Mouse (Mus musculus) hindbrain, embryonic 16.5 days (tissue): ENCODE data around the gene Tprkb. TPM values are rescaled to one million over a fixed set of nuclear protein-coding genes. Genes with fewer than 3 reads are reported as not detected.
"Not testable (repeated sequence)": the region's sequence is repeated elsewhere in the genome, so short reads cannot be mapped to it uniquely, and the experiment has no call there.

Experiments used
- ATAC-seq: fragments of 200-750 bp; cut with Nextera tagmentation; 2 replicates; pipeline ENCODE4 v1.8.0; 2017; ENCODE audit warnings: moderate TSS enrichment, moderate library complexity
- H3K27ac ChIP-seq: fragments of 300-500 bp; sonication (generic); 2 replicates; pipeline ENCODE4 v1.5.1; 2014; ENCODE audit warnings: low read depth, mild to moderate bottlenecking, control low read depth, low read length, moderate library complexity
- H3K27me3 ChIP-seq: fragments of 300-500 bp; sonication (generic); replicated peaks from 2 replicates; pipeline ENCODE4 v1.6.1; 2014; ENCODE audit warnings: low read length; ENCODE audit not compliant: control insufficient read depth, insufficient read depth
- H3K36me3 ChIP-seq: fragments of 300-500 bp; sonication (generic); 2 replicates; pipeline ENCODE4 v1.6.1; 2014; ENCODE audit warnings: mild to moderate bottlenecking, low read length, moderate library complexity, mixed read lengths; ENCODE audit not compliant: control insufficient read depth, insufficient read depth
- H3K4me1 ChIP-seq: fragments of 300-500 bp; sonication (generic); 2 replicates; pipeline ENCODE4 v1.6.1; 2014; ENCODE audit warnings: low read depth, low read length; ENCODE audit not compliant: control insufficient read depth, insufficient read depth
- H3K4me2 ChIP-seq: fragments of 300-500 bp; sonication (generic); 2 replicates; pipeline ENCODE4 v1.6.1; 2014; ENCODE audit warnings: mild to moderate bottlenecking, low read length, control low read depth, moderate library complexity
- H3K4me3 ChIP-seq: fragments of 300-500 bp; sonication (generic); 2 replicates; pipeline ENCODE4 v1.5.1; 2014; ENCODE audit warnings: mild to moderate bottlenecking, low read length, control low read depth, moderate library complexity
- H3K9ac ChIP-seq: fragments of 300-500 bp; sonication (generic); 2 replicates; pipeline ENCODE4 v1.6.1; 2014; ENCODE audit warnings: low read depth, mild to moderate bottlenecking, control low read depth, low read length, moderate library complexity
- H3K9me3 ChIP-seq: fragments of 300-500 bp; sonication (generic); 2 replicates; pipeline ENCODE4 v1.6.1; 2014; ENCODE audit warnings: mild to moderate bottlenecking, low read length, moderate library complexity; ENCODE audit not compliant: control insufficient read depth
- WGBS: fragments of 180-500 bp; shearing (Covaris S2); extraction: QIAGEN DNeasy Blood & Tissue Kit; methylation state at CpG from one replicate; pipeline ENCODE4 v1.1.7; 2014; 5-methylcytosine and 5-hydroxymethylcytosine counted together
- polyA plus RNA-seq: library from polyadenylated mRNA; unstranded; fragments of >200 nt; fragmentation: Nextera tagmentation; extraction: Ambion mirVana; gene quantifications from 2 replicates; pipeline ENCODE4 v1.2.1, GENCODE M21; 2015

The Tprkb gene
- polyA plus RNA-seq, 1 experiment from 2014 or later, result 49.3 TPM

- Histone ChIP-seq H3K4me1 (peaks cover 2% of the 10 kb centered on the region), H3K4me3 (no peak overlapping the region), H3K9me3 (no peaks in the 10 kb centered on the region), H3K36me3 (no peaks in the 10 kb centered on the region), H3K9ac (no peak overlapping the region), H3K4me2 (no peak overlapping the region), H3K27me3 (no peaks in the 10 kb centered on the region), H3K27ac (no peak overlapping the region)
- no peak for ATAC-seq
- 100% methylated on average over 1 of the region's 1 CpGs for WGBS
Observed at GRCm38 (mm10) chr6:85909704-85910103, 2.0 kb upstream of the Tprkb start.

DNA sequence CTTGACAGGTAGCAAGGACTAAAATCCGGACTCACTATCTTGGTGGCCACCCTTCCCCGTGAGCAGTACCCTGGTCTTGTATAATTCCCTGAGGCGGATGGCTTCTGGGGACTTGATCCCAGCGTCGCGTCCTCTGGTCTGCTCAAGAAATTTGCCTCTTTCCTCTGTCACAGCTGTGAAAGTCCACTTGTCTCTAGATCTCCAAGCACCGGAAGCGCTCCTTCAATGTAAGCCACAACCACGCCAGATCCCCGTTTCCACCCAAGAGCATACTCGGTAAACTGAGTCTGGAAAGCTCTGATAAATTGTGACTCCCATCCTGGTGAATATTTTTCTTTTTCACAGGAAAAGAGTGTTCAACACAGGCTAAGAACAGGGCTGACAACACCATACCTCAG, 3.5 kb downstream of the Tprkb start:
- H3K36me3 ChIP-seq, result no peaks in the 10 kb centered on the region
- peak overlapping the region; percentile 89 for H3K27ac ChIP-seq
- 0 out of 2 replicates have a peak, but pooled peaks have one; percentile 9 for ATAC-seq
- H3K4me3 ChIP-seq, result peak overlapping the region; percentile 72
- H3K4me1 ChIP-seq, result peaks cover 12% of the 10 kb centered on the region
- WGBS, result 4% methylated on average over 11 of the region's 11 CpGs
- H3K27me3 ChIP-seq, result no peaks in the 10 kb centered on the region
- no peaks in the 10 kb centered on the region; the same call in 1 of the 2 replicates for H3K9me3 ChIP-seq
- H3K4me2 ChIP-seq, result peak overlapping the region; percentile 93
- peak overlapping the region; percentile 79 for H3K9ac ChIP-seq

DNA sequence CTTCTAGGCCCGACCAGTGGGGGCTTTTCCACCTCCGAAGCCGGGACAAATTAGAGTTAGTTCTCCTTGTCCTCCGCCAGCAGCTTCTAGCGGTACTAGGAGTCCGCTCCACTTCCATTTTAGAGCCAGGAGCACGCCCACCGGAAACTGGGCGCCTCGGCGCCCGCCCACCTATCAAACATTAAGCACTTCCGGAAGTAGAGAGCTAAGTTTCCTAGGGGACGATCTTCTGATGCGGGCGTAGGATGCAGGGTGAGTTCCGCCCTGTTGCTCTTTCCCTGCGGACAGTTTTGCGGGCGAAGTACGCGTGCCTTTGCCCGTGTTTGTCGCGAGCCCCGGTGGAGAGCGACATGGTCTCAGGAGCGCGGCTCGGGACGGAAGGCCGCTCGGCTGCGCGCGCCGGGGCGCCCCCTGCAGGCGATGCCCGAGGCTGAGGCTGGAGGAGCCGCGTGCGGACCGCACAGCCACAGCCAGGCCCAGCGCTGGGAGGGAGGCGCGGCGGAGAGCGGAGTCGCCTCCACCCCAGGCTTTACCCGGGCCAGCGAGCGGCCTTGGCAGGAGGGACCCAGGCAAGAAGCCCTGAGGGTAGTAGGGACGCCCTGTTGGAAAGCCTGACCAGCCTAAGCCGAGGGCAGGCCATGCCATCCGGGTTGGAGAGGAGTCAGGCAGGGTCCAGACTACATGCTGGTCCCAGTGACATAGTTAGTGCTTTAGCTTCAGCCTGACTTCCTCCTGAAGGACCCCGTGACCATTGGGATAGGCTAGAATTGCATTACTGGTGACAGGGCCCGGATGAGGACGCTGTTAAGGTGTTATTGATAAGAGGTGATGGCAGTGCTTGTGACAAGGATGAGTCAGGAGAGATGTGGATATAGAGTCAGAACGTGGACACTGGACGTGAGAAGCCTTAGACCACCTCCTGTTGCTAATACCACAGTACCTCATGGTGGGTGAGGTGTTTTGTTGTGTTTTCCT, 4.2 kb downstream of the Tprkb start, which contains the start of gene Nat8f1:
Nat8f1 (minus strand) TSS at position 149 of the 975 bp plus-strand sequence.
- H3K4me2 ChIP-seq, result peak within 1 kb of the TSS; percentile 93
- H3K27me3 ChIP-seq, H3K36me3 ChIP-seq, H3K9me3 ChIP-seq: not testable (repeated sequence)
- H3K9ac ChIP-seq, result peak within 1 kb of the TSS; percentile 79
- under 1% methylated on average over 56 of the region's 61 CpGs for WGBS
- peak; percentile 97 for ATAC-seq
- H3K27ac ChIP-seq, result peak within 1 kb of the TSS; percentile 89
- peaks cover 12% of the 10 kb centered on the region for H3K4me1 ChIP-seq
- peak within 1 kb of the TSS; percentile 72 for H3K4me3 ChIP-seq

- Histone ChIP-seq H3K9ac (peak overlapping the region; percentile 79), H3K4me3 (peak overlapping the region; percentile 72), H3K36me3 (peaks cover under 1% of the 10 kb centered on the region; the same call in 1 of the 2 replicates), H3K27me3 (no peaks in the 10 kb centered on the region), H3K4me2 (peak overlapping the region; percentile 93), H3K4me1 (peaks cover 12% of the 10 kb centered on the region), H3K9me3 (no peaks in the 10 kb centered on the region; the same call in 1 of the 2 replicates), H3K27ac (peak overlapping the region; percentile 89)
- WGBS, result 81% methylated on average over 6 of the region's 6 CpGs
- ATAC-seq, result no peak
Observed at GRCm38 (mm10) chr6:85916596-85916995, 4.9 kb downstream of the Tprkb start.

DNA sequence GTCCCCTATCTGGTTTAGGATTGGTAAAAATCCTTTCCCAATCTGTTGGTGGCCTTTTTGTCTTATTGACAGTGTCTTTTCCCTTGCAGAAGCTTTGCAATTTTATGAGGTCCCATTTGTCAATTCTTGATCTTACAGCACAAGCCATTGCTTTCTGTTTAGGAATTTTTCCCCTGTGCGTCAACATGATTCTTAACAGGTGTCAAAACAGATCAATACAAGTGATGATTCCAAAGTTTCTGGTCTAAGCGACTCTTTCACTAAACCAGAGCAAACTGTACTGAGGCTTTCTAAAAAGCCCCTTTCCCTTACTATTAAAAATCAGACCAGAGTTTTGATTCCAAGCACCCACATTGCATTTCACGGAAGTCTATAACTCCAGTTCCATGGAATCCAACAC, 6.7 kb downstream of the Tprkb start:
- H3K27ac ChIP-seq, H3K4me2 ChIP-seq, ATAC-seq, H3K4me3 ChIP-seq, H3K27me3 ChIP-seq, H3K36me3 ChIP-seq, H3K9ac ChIP-seq, H3K9me3 ChIP-seq: not testable (repeated sequence)
- peaks cover 12% of the 10 kb centered on the region for H3K4me1 ChIP-seq
- 95% methylated on average over 3 of the region's 3 CpGs for WGBS

- WGBS, result 96% methylated on average over 4 of the region's 4 CpGs
- no peak overlapping the region for H3K9ac ChIP-seq
- ATAC-seq, result no peak
- no peaks in the 10 kb centered on the region for H3K27me3 ChIP-seq
- H3K27ac ChIP-seq, result no peak overlapping the region
- no peaks in the 10 kb centered on the region; the same call in 1 of the 2 replicates for H3K9me3 ChIP-seq
- no peak overlapping the region for H3K4me2 ChIP-seq
- H3K4me3 ChIP-seq, result no peak overlapping the region
- H3K4me1 ChIP-seq, result peaks cover 12% of the 10 kb centered on the region
- H3K36me3 ChIP-seq, result peaks cover 10% of the 10 kb centered on the region
Observed at GRCm38 (mm10) chr6:85919401-85919800, 7.7 kb downstream of the Tprkb start.

DNA sequence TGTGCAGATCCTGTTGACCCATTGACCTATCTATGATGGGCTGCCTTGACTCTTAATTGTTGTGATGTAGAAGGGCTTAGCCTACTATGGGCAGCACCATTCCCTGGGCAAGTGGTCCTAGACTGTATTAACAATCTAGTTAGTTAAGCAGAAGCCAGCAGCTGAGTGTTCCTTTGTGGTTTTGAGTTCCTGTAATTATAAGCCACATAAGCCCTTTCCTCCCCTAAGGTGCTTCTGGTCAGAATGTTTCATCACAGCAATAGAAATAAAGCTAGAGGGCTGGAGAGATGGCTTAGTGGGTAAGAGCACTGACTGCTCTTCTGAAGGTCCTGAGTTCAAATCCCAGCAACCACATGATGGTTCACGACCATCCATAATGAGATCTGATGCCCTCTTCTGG, 12.0 kb downstream of the Tprkb start:
- no peak overlapping the region for H3K27ac ChIP-seq
- H3K36me3 ChIP-seq, result peaks cover 36% of the 10 kb centered on the region

DNA sequence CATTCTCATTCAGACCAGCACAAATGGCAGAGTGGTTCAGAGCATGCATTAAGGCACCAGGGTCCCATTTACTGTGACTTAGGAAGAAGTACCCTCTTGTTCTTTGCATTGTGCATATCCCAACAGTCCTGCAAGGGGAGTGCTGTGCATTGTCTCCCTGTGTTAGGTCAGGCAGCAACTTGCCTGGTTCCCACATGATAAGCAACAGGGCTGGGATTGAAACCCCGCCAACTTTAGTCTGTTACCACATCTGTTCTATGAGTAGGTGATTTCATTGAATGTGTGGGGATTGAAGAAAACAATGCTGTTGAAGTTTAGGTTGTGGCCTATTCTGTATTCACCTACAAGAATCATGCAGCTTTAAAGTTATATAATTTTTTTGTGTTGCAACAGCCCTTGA, 15.0 kb downstream of the Tprkb start:
- Histone ChIP-seq H3K9me3 (no peaks in the 10 kb centered on the region), H3K4me1 (no peaks in the 10 kb centered on the region), H3K27ac (no peak overlapping the region), H3K36me3 (peaks cover 44% of the 10 kb centered on the region), H3K4me3 (no peak overlapping the region), H3K4me2 (no peak overlapping the region), H3K9ac (no peak overlapping the region), H3K27me3 (no peaks in the 10 kb centered on the region)
- WGBS, result 93% methylated on average over 1 of the region's 1 CpGs
- no peak for ATAC-seq

More for the DNA sequence above, 12.0 kb downstream of the Tprkb start:
- Histone ChIP-seq H3K4me1 (no peaks in the 10 kb centered on the region), H3K27me3 (no peaks in the 10 kb centered on the region), H3K4me2 (no peak overlapping the region), H3K4me3 (no peak overlapping the region), H3K9ac (no peak overlapping the region), H3K9me3 (no peaks in the 10 kb centered on the region)
- no peak for ATAC-seq
- 93% methylated on average over 1 of the region's 1 CpGs for WGBS
